Mouse (Mus musculus): ENCODE data around the gene Clmp.

GRCm38 (mm10) chr9:40807289-40807920, 121.6 kb downstream of the Clmp start:
- TF ChIP-seq POLR2A (IDR thresholded peaks at IDR 0.05; ENCODE audit: low read depth, low read length) (no peak), CTCF (IDR thresholded peaks at IDR 0.05; ENCODE audit: extremely low read depth, insufficient read depth, insufficient read length, insufficient replicate concordance) (no peak)
